In genomic region chr7:28084215-28084614, GRCm38 (mm10) we compare ENCODE assay signal across 13 mouse cellular contexts. TPM values are rescaled to one million over a fixed set of nuclear protein-coding genes. Genes with fewer than 3 reads are reported as not detected.
DNase-seq lines count a peak whose midpoint lies in the region; ATAC-seq and TF ChIP-seq lines count a peak whose summit lies in the region.
"Had no signal": no experiment of that assay in that cellular context is flagged by ENCODE, and none has a peak within 500 bp of the region (broad histone marks: within the 10 kb centered on the region; RNA-seq: fewer than 3 reads in every experiment).

No protein-coding gene starts in this region.

- H3K27me3 ChIP-seq in limb, embryonic 14.5 days (ENCODE audit: control insufficient read depth, insufficient read depth, low read length): no peaks in the 10 kb centered on the region
- 0 out of 2 replicates have a peak, but pooled peaks cover 2% of the 10 kb centered on the region for H3K27me3 ChIP-seq in hindbrain, embryonic 13.5 days
- H3K27me3 ChIP-seq: neural tube, embryonic 15.5 days had no signal

- no peak for DNase-seq in frontal cortex, postnatal 14 days (ENCODE audit: low spot score in 2 of 2)
- peak; percentile 43 for DNase-seq in right cerebral cortex, adult 18-20 months
- no peak for DNase-seq in right cerebral cortex, postnatal 14 days
- peak; percentile 97 for DNase-seq in gonadal fat pad, adult 2 months (ENCODE audit: low read depth)
- peak; percentile 54 for DNase-seq in limb, embryonic 14.5 days (ENCODE audit: low spot score)
- DNase-seq in adrenal gland, adult 18-20 months (ENCODE audit: low spot score in 2 of 2): no peak
- DNase-seq: gastrocnemius, postnatal 10 days; heart, postnatal 14 days; lung, adult 18-20 months had no signal

- no peak for TF ChIP-seq POLR2A in limb, embryonic 14.5 days (IDR thresholded peaks at IDR 0.05; ENCODE audit: borderline replicate concordance, extremely low read depth, insufficient read depth, insufficient read length)

- H3K4me1 ChIP-seq in limb, embryonic 14.5 days (ENCODE audit: control insufficient read depth, insufficient read depth, low read length): no peaks in the 10 kb centered on the region
- no peaks in the 10 kb centered on the region for H3K4me1 ChIP-seq in hindbrain, embryonic 13.5 days (replicated peaks)
- H3K4me1 ChIP-seq: neural tube, embryonic 15.5 days had no signal

- H3K27ac ChIP-seq in limb, embryonic 14.5 days (replicated peaks; ENCODE audit: low read depth, low read length): no peak overlapping the region
- H3K27ac ChIP-seq in hindbrain, embryonic 13.5 days: no peak overlapping the region
- H3K27ac ChIP-seq: neural tube, embryonic 15.5 days had no signal

- H3K9me3 ChIP-seq in limb, embryonic 14.5 days (ENCODE audit: control insufficient read depth, low read length): no peaks in the 10 kb centered on the region
- no peaks in the 10 kb centered on the region for H3K9me3 ChIP-seq in hindbrain, embryonic 13.5 days
- H3K9me3 ChIP-seq: neural tube, embryonic 15.5 days had no signal

- ATAC-seq in frontal cortex, adult (ENCODE audit: low TSS enrichment): peak; percentile 82
- no peak for ATAC-seq in limb, embryonic 14.5 days (ENCODE audit: low FRiP score, low read depth)
- no peak for ATAC-seq in hindbrain, embryonic 13.5 days (ENCODE audit: low FRiP score)

- no peak overlapping the region for H3K9ac ChIP-seq in limb, embryonic 14.5 days (ENCODE audit: low read depth, low read length, severe bottlenecking)
- no peak overlapping the region for H3K9ac ChIP-seq in hindbrain, embryonic 13.5 days
- H3K9ac ChIP-seq: neural tube, embryonic 15.5 days had no signal

- no peak overlapping the region for H3K4me2 ChIP-seq in limb, embryonic 14.5 days (replicated peaks; ENCODE audit: low read depth, low read length, severe bottlenecking)
- no peak overlapping the region for H3K4me2 ChIP-seq in hindbrain, embryonic 13.5 days
- H3K4me2 ChIP-seq: midbrain, embryonic 11.5 days; neural tube, embryonic 15.5 days had no signal

- WGBS in limb, embryonic 14.5 days: 39% methylated on average over 7 of the region's 7 CpGs
- 77% methylated on average over 7 of the region's 7 CpGs for WGBS in hindbrain, embryonic 13.5 days

- no peaks in the 10 kb centered on the region for H3K36me3 ChIP-seq in limb, embryonic 14.5 days (ENCODE audit: control insufficient read depth, insufficient read depth, low read length)
- no peaks in the 10 kb centered on the region for H3K36me3 ChIP-seq in hindbrain, embryonic 13.5 days
- H3K36me3 ChIP-seq: neural tube, embryonic 15.5 days had no signal

- no peak overlapping the region for H3K4me3 ChIP-seq in limb, embryonic 14.5 days (replicated peaks; ENCODE audit: low read length)
- H3K4me3 ChIP-seq in hindbrain, embryonic 13.5 days: no peak overlapping the region
- H3K4me3 ChIP-seq: neural tube, embryonic 15.5 days had no signal

RNA-seq across cellular contexts. Expression of gene Fcgbp, which starts 13.2 kb away (rescaled TPM):
- polyA plus RNA-seq in gonadal fat pad, adult 2 months (2012; rRNA removed): 1.3 and 1.5 TPM in 2 replicates
- polyA plus RNA-seq in limb, embryonic 14.5 days (2012; rRNA removed): 0.35 and 0.63 TPM in 2 replicates
- polyA plus RNA-seq in limb, embryonic 14.5 days (2014; fragmentation: Nextera tagmentation; extraction: Ambion mirVana): 0.18 and 0.48 TPM in 2 replicates
- 0.09 TPM in 1 of 2 replicates, not detected in the other for polyA plus RNA-seq in hindbrain, embryonic 13.5 days (2015; fragmentation: Nextera tagmentation; extraction: Ambion mirVana)
- not detected for total RNA-seq in adrenal gland, adult 18-20 months (2021)
- polyA plus RNA-seq: midbrain, embryonic 11.5 days had no signal

RNA-seq across cellular contexts. Expression of gene Psmc4, which starts 34.3 kb away (rescaled TPM):
- 128 and 143 TPM in 2 replicates for polyA plus RNA-seq in gonadal fat pad, adult 2 months (2012; rRNA removed)
- 206 and 227 TPM in 2 replicates for polyA plus RNA-seq in limb, embryonic 14.5 days (2012; rRNA removed)
- 281 and 284 TPM in 2 replicates for polyA plus RNA-seq in limb, embryonic 14.5 days (2014; fragmentation: Nextera tagmentation; extraction: Ambion mirVana)
- polyA plus RNA-seq in hindbrain, embryonic 13.5 days (2015; fragmentation: Nextera tagmentation; extraction: Ambion mirVana): 304 and 316 TPM in 2 replicates
- 100 to 1,000 TPM; 161 to 166 TPM for total RNA-seq in adrenal gland, adult 18-20 months (2021)

RNA-seq across cellular contexts. Expression of gene 9530053A07Rik, which starts 45.1 kb away (rescaled TPM):
- polyA plus RNA-seq in gonadal fat pad, adult 2 months (2012; rRNA removed): 0.22 and 0.36 TPM in 2 replicates
- not detected in 2 replicates for polyA plus RNA-seq in limb, embryonic 14.5 days (2012; rRNA removed)
- not detected in 2 replicates for polyA plus RNA-seq in limb, embryonic 14.5 days (2014; fragmentation: Nextera tagmentation; extraction: Ambion mirVana)
- 0.06 and 0.16 TPM in 2 replicates for polyA plus RNA-seq in hindbrain, embryonic 13.5 days (2015; fragmentation: Nextera tagmentation; extraction: Ambion mirVana)
- total RNA-seq in adrenal gland, adult 18-20 months (2021): not detected
- total RNA-seq: gastrocnemius, postnatal 10 days had no signal

Comparison
In these comparisons a context has a peak if more than half of its experiments do, and no peak if none do; other contexts are left out.
1. DNase-seq: peak in right cerebral cortex, adult 18-20 months (single experiment), gonadal fat pad, adult 2 months (single experiment) and limb, embryonic 14.5 days (single experiment); none in frontal cortex, postnatal 14 days (0 of 2), right cerebral cortex, postnatal 14 days (single experiment) and adrenal gland, adult 18-20 months (0 of 2).